Mouse (Mus musculus): Measurements from ENCODE around the gene Efhc1. TPM values are rescaled to one million over a fixed set of nuclear protein-coding genes. Genes with fewer than 3 reads are reported as not detected.

Efhc1 gene
- polyA plus RNA-seq, 1 experiment from 2014 or later: 1.3 TPM

- Histone ChIP-seq H3K36me3 (ENCODE audit: control insufficient read depth, insufficient read depth, low read length) (no peaks in the 10 kb centered on the region), H3K4me1 (ENCODE audit: control insufficient read depth, insufficient read depth, low read length) (no peaks in the 10 kb centered on the region), H3K9me3 (ENCODE audit: control insufficient read depth, low read length) (no peaks in the 10 kb centered on the region), H3K4me3 (ENCODE audit: low read depth, low read length) (no peak overlapping the region), H3K9ac (ENCODE audit: low read length) (no peak overlapping the region), H3K27ac (ENCODE audit: low read depth, low read length) (no peak overlapping the region), H3K27me3 (ENCODE audit: control insufficient read depth, insufficient read depth, low read length) (no peaks in the 10 kb centered on the region), H3K4me2 (ENCODE audit: low read depth) (no peak overlapping the region)
- DNase-seq (ENCODE audit: low spot score) (no peak), ATAC-seq (ENCODE audit: insufficient read depth, low FRiP score, low TSS enrichment) (no peak)
- WGBS: 94% methylated on average over 5 of the region's 5 CpGs
These were observed 42.9 kb downstream of the Efhc1 start for GRCm38 (mm10) chr1:20994338-20994737.

- Histone ChIP-seq H3K4me3 (ENCODE audit: low read depth, low read length) (no peak overlapping the region), H3K36me3 (ENCODE audit: control insufficient read depth, insufficient read depth, low read length) (no peaks in the 10 kb centered on the region), H3K9me3 (ENCODE audit: control insufficient read depth, low read length) (no peaks in the 10 kb centered on the region), H3K27ac (ENCODE audit: low read depth, low read length) (no peak overlapping the region), H3K4me1 (ENCODE audit: control insufficient read depth, insufficient read depth, low read length) (no peaks in the 10 kb centered on the region), H3K4me2 (ENCODE audit: low read depth) (no peak overlapping the region), H3K27me3 (ENCODE audit: control insufficient read depth, insufficient read depth, low read length) (no peaks in the 10 kb centered on the region), H3K9ac (ENCODE audit: low read length) (no peak overlapping the region)
- ATAC-seq (ENCODE audit: insufficient read depth, low FRiP score, low TSS enrichment): no peak
- DNase-seq (ENCODE audit: low spot score): no peak
- 65% methylated on average over 7 of the region's 7 CpGs for WGBS
These were observed 44.0 kb downstream of the Efhc1 start for GRCm38 (mm10) chr1:20995331-20995986.

GRCm38 (mm10) chr1:20996603-20997327 is 45.3 kb downstream of the Efhc1 start:
- H3K9me3 ChIP-seq (ENCODE audit: control insufficient read depth, low read length): no peaks in the 10 kb centered on the region
- DNase-seq (ENCODE audit: low spot score) (peak; percentile 30), ATAC-seq (ENCODE audit: insufficient read depth, low FRiP score, low TSS enrichment) (no peak)
- H3K27ac ChIP-seq (ENCODE audit: low read depth, low read length): no peak overlapping the region
- H3K4me2 ChIP-seq (ENCODE audit: low read depth): no peak overlapping the region
- no peak overlapping the region for H3K4me3 ChIP-seq (ENCODE audit: low read depth, low read length)
- no peaks in the 10 kb centered on the region for H3K27me3 ChIP-seq (ENCODE audit: control insufficient read depth, insufficient read depth, low read length)
- H3K9ac ChIP-seq (ENCODE audit: low read length): no peak overlapping the region
- H3K4me1 ChIP-seq (ENCODE audit: control insufficient read depth, insufficient read depth, low read length): no peaks in the 10 kb centered on the region
- H3K36me3 ChIP-seq (ENCODE audit: control insufficient read depth, insufficient read depth, low read length): no peaks in the 10 kb centered on the region
- WGBS: 54% methylated on average over 17 of the region's 17 CpGs

GRCm38 (mm10) chr1:20997328-20997689 is 45.9 kb downstream of the Efhc1 start:
- no peak overlapping the region for H3K9ac ChIP-seq (ENCODE audit: low read length)
- H3K36me3 ChIP-seq (ENCODE audit: control insufficient read depth, insufficient read depth, low read length): no peaks in the 10 kb centered on the region
- no peak overlapping the region for H3K27ac ChIP-seq (ENCODE audit: low read depth, low read length)
- no peaks in the 10 kb centered on the region for H3K9me3 ChIP-seq (ENCODE audit: control insufficient read depth, low read length)
- H3K4me1 ChIP-seq (ENCODE audit: control insufficient read depth, insufficient read depth, low read length): no peaks in the 10 kb centered on the region
- 57% methylated on average over 2 of the region's 2 CpGs for WGBS
- H3K4me2 ChIP-seq (ENCODE audit: low read depth): no peak overlapping the region
- no peak for ATAC-seq (ENCODE audit: insufficient read depth, low FRiP score, low TSS enrichment)
- H3K4me3 ChIP-seq (ENCODE audit: low read depth, low read length): no peak overlapping the region
- H3K27me3 ChIP-seq (ENCODE audit: control insufficient read depth, insufficient read depth, low read length): no peaks in the 10 kb centered on the region
- no peak for DNase-seq (ENCODE audit: low spot score)

- Histone ChIP-seq H3K27me3 (ENCODE audit: control insufficient read depth, insufficient read depth, low read length) (no peaks in the 10 kb centered on the region), H3K9ac (ENCODE audit: low read length) (no peak overlapping the region), H3K4me2 (ENCODE audit: low read depth) (no peak overlapping the region), H3K9me3 (ENCODE audit: control insufficient read depth, low read length) (no peaks in the 10 kb centered on the region), H3K4me3 (ENCODE audit: low read depth, low read length) (no peak overlapping the region), H3K4me1 (ENCODE audit: control insufficient read depth, insufficient read depth, low read length) (no peaks in the 10 kb centered on the region), H3K36me3 (ENCODE audit: control insufficient read depth, insufficient read depth, low read length) (no peaks in the 10 kb centered on the region), H3K27ac (ENCODE audit: low read depth, low read length) (no peak overlapping the region)
- no peak for ATAC-seq (ENCODE audit: insufficient read depth, low FRiP score, low TSS enrichment)
- 61% methylated on average over 13 of the region's 13 CpGs for WGBS
- DNase-seq (ENCODE audit: low spot score): no peak
These were observed 46.5 kb downstream of the Efhc1 start for GRCm38 (mm10) chr1:20997881-20998389.

GRCm38 (mm10) chr1:21002246-21003142 is 51.1 kb downstream of the Efhc1 start:
- no peak overlapping the region for H3K27ac ChIP-seq (ENCODE audit: low read depth, low read length)
- 95% methylated on average over 14 of the region's 14 CpGs for WGBS
- no peaks in the 10 kb centered on the region for H3K36me3 ChIP-seq (ENCODE audit: control insufficient read depth, insufficient read depth, low read length)
- H3K27me3 ChIP-seq (ENCODE audit: control insufficient read depth, insufficient read depth, low read length): no peaks in the 10 kb centered on the region
- H3K9ac ChIP-seq (ENCODE audit: low read length): no peak overlapping the region
- no peaks in the 10 kb centered on the region for H3K4me1 ChIP-seq (ENCODE audit: control insufficient read depth, insufficient read depth, low read length)
- ATAC-seq (ENCODE audit: insufficient read depth, low FRiP score, low TSS enrichment): no peak
- H3K4me2 ChIP-seq (ENCODE audit: low read depth): no peak overlapping the region
- no peaks in the 10 kb centered on the region for H3K9me3 ChIP-seq (ENCODE audit: control insufficient read depth, low read length)
- no peak for DNase-seq (ENCODE audit: low spot score)
- no peak overlapping the region for H3K4me3 ChIP-seq (ENCODE audit: low read depth, low read length)

- Histone ChIP-seq H3K4me1 (ENCODE audit: control insufficient read depth, insufficient read depth, low read length) (no peaks in the 10 kb centered on the region), H3K4me2 (ENCODE audit: low read depth) (no peak overlapping the region), H3K9me3 (ENCODE audit: control insufficient read depth, low read length) (no peaks in the 10 kb centered on the region), H3K27me3 (ENCODE audit: control insufficient read depth, insufficient read depth, low read length) (no peaks in the 10 kb centered on the region), H3K27ac (ENCODE audit: low read depth, low read length) (no peak overlapping the region), H3K4me3 (ENCODE audit: low read depth, low read length) (no peak overlapping the region), H3K36me3 (ENCODE audit: control insufficient read depth, insufficient read depth, low read length) (no peaks in the 10 kb centered on the region), H3K9ac (ENCODE audit: low read length) (no peak overlapping the region)
- no peak for ATAC-seq (ENCODE audit: insufficient read depth, low FRiP score, low TSS enrichment)
- 87% methylated on average over 8 of the region's 8 CpGs for WGBS
- DNase-seq (ENCODE audit: low spot score): no peak
These were observed 53.2 kb downstream of the Efhc1 start for GRCm38 (mm10) chr1:21004596-21004995.

- Histone ChIP-seq H3K9ac (ENCODE audit: low read length) (no peak overlapping the region), H3K9me3 (ENCODE audit: control insufficient read depth, low read length) (no peaks in the 10 kb centered on the region), H3K4me1 (ENCODE audit: control insufficient read depth, insufficient read depth, low read length) (no peaks in the 10 kb centered on the region), H3K4me2 (ENCODE audit: low read depth) (no peak overlapping the region), H3K27ac (ENCODE audit: low read depth, low read length) (no peak overlapping the region), H3K27me3 (ENCODE audit: control insufficient read depth, insufficient read depth, low read length) (no peaks in the 10 kb centered on the region), H3K36me3 (ENCODE audit: control insufficient read depth, insufficient read depth, low read length) (no peaks in the 10 kb centered on the region), H3K4me3 (ENCODE audit: low read depth, low read length) (no peak overlapping the region)
- DNase-seq (ENCODE audit: low spot score) (no peak), ATAC-seq (ENCODE audit: insufficient read depth, low FRiP score, low TSS enrichment) (no peak)
- WGBS: 91% methylated on average over 5 of the region's 5 CpGs
These were observed 55.3 kb downstream of the Efhc1 start for GRCm38 (mm10) chr1:21006775-21007174.
